Mouse (Mus musculus) midbrain, embryonic 11.5 days (tissue): ENCODE measurements at regions not wholly inside any gene's neighbourhood (a gene's known extent, or its start where the extent isn't known, plus 50 kb on each side); places are given as distances from the start of the nearest gene placed in this dataset.

Source experiments
- ATAC-seq: fragments of 200-750 bp; cut with Nextera tagmentation; 2 replicates; pipeline ENCODE4 v1.8.0; 2017; ENCODE audit warnings: moderate TSS enrichment, moderate library complexity; ENCODE audit not compliant: low FRiP score
- DNase-seq: peaks from one replicate; pipeline ENCODE4 v3.0.0; 2015; ENCODE audit warnings: low spot score; ENCODE audit errors: missing footprints
- H3K27ac ChIP-seq: fragments of 300-500 bp; sonication (generic); 2 replicates; pipeline ENCODE4 v1.5.1; 2014; ENCODE audit warnings: low read depth, low read length
- H3K27me3 ChIP-seq: fragments of 300-500 bp; sonication (generic); 2 replicates; pipeline ENCODE4 v1.6.1; 2014; ENCODE audit warnings: mild to moderate bottlenecking, low read length, moderate library complexity, mixed read lengths; ENCODE audit not compliant: control insufficient read depth, insufficient read depth
- H3K36me3 ChIP-seq: fragments of 300-500 bp; sonication (generic); 2 replicates; pipeline ENCODE4 v1.6.1; 2014; ENCODE audit warnings: mild to moderate bottlenecking, low read length, moderate library complexity, mixed read lengths; ENCODE audit not compliant: control insufficient read depth, insufficient read depth
- H3K4me1 ChIP-seq: fragments of 300-500 bp; sonication (generic); 2 replicates; pipeline ENCODE4 v1.6.1; 2014; ENCODE audit warnings: low read length; ENCODE audit not compliant: control insufficient read depth, insufficient read depth
- H3K4me2 ChIP-seq: fragments of 300-500 bp; sonication (generic); 2 replicates; pipeline ENCODE4 v1.6.1; 2014; ENCODE audit warnings: mild to moderate bottlenecking, moderate library complexity
- H3K4me3 ChIP-seq: fragments of 300-500 bp; sonication (generic); 2 replicates; pipeline ENCODE4 v1.5.1; 2014; ENCODE audit warnings: low read depth, low read length
- H3K9ac ChIP-seq: fragments of 300-500 bp; sonication (generic); 2 replicates; pipeline ENCODE4 v1.6.1; 2014; ENCODE audit warnings: low read length
- H3K9me3 ChIP-seq: fragments of 300-500 bp; sonication (generic); 2 replicates; pipeline ENCODE4 v1.6.1; 2016; ENCODE audit warnings: low read length; ENCODE audit not compliant: control insufficient read depth
- WGBS: fragments of 180-500 bp; shearing (Covaris S2); extraction: QIAGEN DNeasy Blood & Tissue Kit; methylation state at CpG from one replicate; pipeline ENCODE4 v1.1.7; 2014; 5-methylcytosine and 5-hydroxymethylcytosine counted together

DNA sequence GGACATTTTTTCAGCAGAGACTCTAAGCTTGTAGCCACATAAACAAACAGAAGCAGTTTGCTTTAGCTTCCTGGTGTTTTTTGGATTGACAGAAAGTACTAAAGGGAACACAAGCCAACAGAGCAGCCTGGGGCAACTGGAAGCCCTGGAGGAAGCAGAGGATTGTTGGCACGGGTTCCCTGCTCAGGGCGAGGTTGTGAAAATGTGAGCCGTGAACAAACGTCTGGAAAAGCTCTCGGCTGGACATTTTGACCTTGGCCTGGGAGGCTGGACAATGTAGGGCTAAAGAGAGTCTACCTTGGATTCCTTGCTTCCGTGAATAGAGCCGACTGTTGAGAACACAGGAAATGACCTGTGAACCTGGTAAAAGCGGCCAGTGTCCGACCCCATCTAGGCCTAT is 169.8 kb upstream of the Rasgrp1 start:
- no peaks in the 10 kb centered on the region for H3K9me3 ChIP-seq
- no peak for ATAC-seq

DNA sequence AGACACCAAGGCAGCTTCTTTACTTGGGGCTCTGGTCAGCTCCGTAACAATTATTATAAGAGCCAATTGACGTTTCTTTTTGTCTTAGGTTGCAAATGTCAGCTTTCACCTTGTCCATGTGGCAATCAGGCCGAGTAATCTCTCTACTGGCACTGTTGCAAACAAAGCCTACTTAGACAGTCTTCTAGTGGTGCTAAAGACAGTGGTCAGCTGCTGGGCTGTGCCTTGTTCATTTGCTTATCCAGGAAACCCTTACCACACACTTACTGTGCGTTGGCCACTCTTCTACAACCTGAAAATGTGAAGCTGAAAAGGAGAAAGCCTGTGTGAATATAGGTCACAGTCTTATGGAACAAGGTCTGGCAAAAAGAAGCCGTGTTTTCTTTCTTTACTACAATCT is 181.6 kb upstream of the Rasgrp1 start:
- 86% methylated on average over 5 of the region's 5 CpGs for WGBS
- ATAC-seq = no peak

More for the DNA sequence above, 169.8 kb upstream of the Rasgrp1 start:
- Histone ChIP-seq H3K27ac (no peak overlapping the region), H3K27me3 (no peaks in the 10 kb centered on the region), H3K4me1 (no peaks in the 10 kb centered on the region), H3K4me2 (no peak overlapping the region), H3K9ac (no peak overlapping the region), H3K36me3 (no peaks in the 10 kb centered on the region), H3K4me3 (no peak overlapping the region)
- DNase-seq = no peak
- WGBS = 83% methylated on average over 9 of the region's 9 CpGs

DNA sequence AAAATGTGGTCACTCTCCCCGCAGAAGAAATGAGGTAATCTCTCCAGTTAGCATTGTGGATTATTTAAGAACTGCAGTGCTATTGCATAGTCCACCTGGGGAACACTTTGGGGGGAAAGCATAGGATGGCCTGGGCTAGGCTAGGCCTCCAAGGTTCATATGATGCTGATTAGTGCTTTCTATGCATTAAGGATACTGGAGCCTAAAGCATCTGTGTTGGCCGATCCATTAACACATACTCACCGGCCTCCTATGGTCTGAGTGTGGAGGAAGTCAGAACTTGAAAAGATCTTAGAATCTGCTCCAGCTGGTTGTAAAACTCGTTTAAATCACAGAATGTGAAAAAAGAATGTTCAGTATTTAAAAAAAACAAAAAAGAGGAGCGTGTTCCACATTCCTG is 196.1 kb upstream of the Rasgrp1 start:
- Histone ChIP-seq H3K4me3 (no peak overlapping the region), H3K4me2 (no peak overlapping the region), H3K9ac (no peak overlapping the region), H3K9me3 (no peaks in the 10 kb centered on the region), H3K27ac (no peak overlapping the region), H3K4me1 (no peaks in the 10 kb centered on the region), H3K36me3 (no peaks in the 10 kb centered on the region), H3K27me3 (peaks cover 2% of the 10 kb centered on the region; the same call in 1 of the 2 replicates)
- DNase-seq = no peak
- whole genome bisulfite sequencing = 67% methylated on average over 5 of the region's 5 CpGs
- ATAC-seq = no peak

More for the DNA sequence above, 181.6 kb upstream of the Rasgrp1 start:
- Histone ChIP-seq H3K4me3 (no peak overlapping the region), H3K9ac (no peak overlapping the region), H3K36me3 (no peaks in the 10 kb centered on the region), H3K4me1 (no peaks in the 10 kb centered on the region), H3K27ac (no peak overlapping the region), H3K9me3 (no peaks in the 10 kb centered on the region), H3K27me3 (no peaks in the 10 kb centered on the region), H3K4me2 (no peak overlapping the region)
- no peak for DNase-seq

DNA sequence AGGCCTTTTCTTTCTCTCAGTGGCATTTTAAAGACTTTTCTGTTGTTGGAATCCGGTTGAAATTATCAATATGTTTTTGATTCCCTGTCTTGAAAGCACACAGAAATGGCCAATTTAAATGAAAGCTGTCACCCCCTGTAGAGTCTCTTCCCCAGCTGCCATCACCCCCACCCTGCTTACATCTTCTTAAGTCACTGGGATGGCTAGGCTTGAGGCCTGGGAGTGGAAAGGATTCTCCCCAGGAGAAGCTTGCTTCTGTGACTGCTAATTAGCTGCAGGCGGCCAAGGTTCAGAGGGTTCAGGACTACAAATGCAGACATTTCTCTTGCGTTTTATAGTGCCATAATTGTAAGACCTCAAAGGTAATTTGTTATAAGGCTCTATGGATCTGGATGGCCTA is 196.5 kb upstream of the Rasgrp1 start:
- no peak overlapping the region for H3K27ac ChIP-seq
- H3K4me3 ChIP-seq = no peak overlapping the region
- 36% methylated on average over 3 of the region's 3 CpGs for WGBS
- ATAC-seq (no peak), DNase-seq (no peak)
- H3K4me2 ChIP-seq = no peak overlapping the region
- peaks cover 2% of the 10 kb centered on the region; the same call in 1 of the 2 replicates for H3K27me3 ChIP-seq
- no peaks in the 10 kb centered on the region for H3K9me3 ChIP-seq
- no peaks in the 10 kb centered on the region for H3K4me1 ChIP-seq
- no peak overlapping the region for H3K9ac ChIP-seq
- H3K36me3 ChIP-seq = no peaks in the 10 kb centered on the region

DNA sequence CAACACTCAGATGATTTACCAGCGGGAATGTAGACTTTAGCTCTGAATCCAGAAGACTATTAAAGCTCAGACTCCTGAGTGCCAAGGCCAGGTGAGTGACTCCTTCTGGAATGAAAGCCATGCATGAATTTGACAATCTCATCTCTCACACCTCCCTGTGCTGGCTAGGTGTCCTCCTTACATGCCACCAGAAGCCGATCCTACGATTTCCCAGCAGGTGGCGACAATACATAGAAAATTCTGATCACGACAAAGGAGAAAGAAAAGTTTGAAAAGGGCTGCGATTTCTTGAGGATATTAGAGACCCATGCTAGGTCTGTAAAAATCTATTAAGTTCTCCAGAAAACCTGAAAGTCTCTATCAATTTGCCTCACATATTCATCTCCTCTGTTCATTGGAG is 198.7 kb upstream of the Rasgrp1 start:
- Histone ChIP-seq H3K9ac (no peak overlapping the region), H3K36me3 (no peaks in the 10 kb centered on the region), H3K9me3 (no peaks in the 10 kb centered on the region), H3K27ac (no peak overlapping the region), H3K4me2 (no peak overlapping the region), H3K4me1 (no peaks in the 10 kb centered on the region), H3K27me3 (peaks cover 2% of the 10 kb centered on the region; the same call in 1 of the 2 replicates), H3K4me3 (no peak overlapping the region)
- DNase-seq (peak; percentile 92), ATAC-seq (peak; percentile 42; the same call in 1 of the 2 replicates)
- WGBS = 15% methylated on average over 6 of the region's 6 CpGs

DNA sequence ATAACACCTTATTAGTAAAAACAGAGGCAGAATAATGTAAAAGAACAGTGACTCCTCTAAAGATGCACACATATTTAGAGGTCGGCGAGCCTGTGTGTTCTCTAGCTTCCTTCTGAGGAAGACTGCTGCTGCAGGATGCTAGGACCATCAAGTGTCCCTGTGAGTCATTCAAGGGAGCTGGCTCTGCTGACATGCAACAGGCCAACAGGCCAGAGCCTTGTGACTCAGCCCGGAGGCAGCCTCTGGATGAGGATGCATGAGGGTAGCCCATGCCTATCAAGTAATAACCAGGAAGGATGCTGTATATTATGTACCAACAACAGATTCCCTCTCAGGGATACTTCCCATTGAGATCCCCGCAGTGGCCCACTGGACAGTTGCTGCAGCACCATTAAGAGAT is 199.5 kb upstream of the Rasgrp1 start:
- peak; percentile 76 for DNase-seq
- H3K9me3 ChIP-seq = no peaks in the 10 kb centered on the region
- H3K4me3 ChIP-seq = no peak overlapping the region
- H3K4me2 ChIP-seq = no peak overlapping the region
- peaks cover 2% of the 10 kb centered on the region; the same call in 1 of the 2 replicates for H3K27me3 ChIP-seq
- no peak overlapping the region for H3K9ac ChIP-seq
- H3K27ac ChIP-seq = no peak overlapping the region
- H3K4me1 ChIP-seq = no peaks in the 10 kb centered on the region
- ATAC-seq = no peak
- 74% methylated on average over 4 of the region's 4 CpGs for WGBS
- H3K36me3 ChIP-seq = no peaks in the 10 kb centered on the region

DNA sequence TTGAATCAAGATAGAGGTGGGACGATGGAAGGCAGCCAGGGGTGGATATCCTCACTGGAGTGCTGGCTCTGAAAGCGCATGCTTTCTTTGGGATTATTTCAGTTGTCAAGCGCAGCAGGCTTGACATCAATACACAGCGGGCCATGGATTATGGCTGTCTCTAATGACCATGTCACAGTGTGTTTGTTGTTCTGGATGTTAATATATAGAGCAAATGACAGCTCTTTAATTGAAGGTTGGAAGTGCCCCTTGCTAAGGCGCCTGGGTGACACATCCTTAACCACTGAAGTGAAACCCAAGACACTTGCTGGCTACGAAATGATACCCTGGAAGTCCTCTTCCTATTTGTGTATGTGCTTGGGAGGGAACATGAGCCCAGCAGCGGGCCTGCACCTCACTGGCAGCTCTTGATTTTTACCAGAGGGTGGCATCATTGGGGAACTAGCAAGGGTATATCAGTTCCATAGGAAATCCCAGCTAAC is 200.5 kb upstream of the Rasgrp1 start:
- Histone ChIP-seq H3K4me2 (no peak overlapping the region), H3K27ac (no peak overlapping the region), H3K4me3 (no peak overlapping the region), H3K9me3 (no peaks in the 10 kb centered on the region), H3K9ac (no peak overlapping the region), H3K27me3 (peaks cover 2% of the 10 kb centered on the region; the same call in 1 of the 2 replicates), H3K36me3 (no peaks in the 10 kb centered on the region), H3K4me1 (no peaks in the 10 kb centered on the region)
- ATAC-seq (no peak), DNase-seq (peak; percentile 82)
- 49% methylated on average over 7 of the region's 7 CpGs for WGBS

DNA sequence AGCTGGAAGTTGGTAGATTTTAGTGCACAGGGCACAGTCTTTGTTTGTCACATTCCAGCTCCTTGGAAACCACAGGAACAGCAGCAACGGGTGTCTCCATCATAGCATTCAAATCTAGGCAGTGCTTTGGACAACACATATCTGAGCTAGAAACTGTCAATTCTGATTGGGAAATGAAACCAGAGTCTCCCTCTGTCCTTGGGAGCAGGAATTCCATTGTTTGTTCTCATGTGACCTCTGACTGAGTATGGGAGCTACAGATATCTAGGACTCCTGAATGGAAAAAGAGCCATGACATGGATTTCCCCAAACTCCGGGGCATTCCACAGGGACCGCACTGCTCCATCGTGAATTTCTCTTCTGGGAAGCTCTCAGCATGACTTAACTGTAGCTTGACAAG is 205.5 kb upstream of the Rasgrp1 start:
- no peaks in the 10 kb centered on the region for H3K4me1 ChIP-seq
- DNase-seq (no peak), ATAC-seq (no peak)
- no peak overlapping the region for H3K4me2 ChIP-seq
- H3K27ac ChIP-seq = no peak overlapping the region
- no peaks in the 10 kb centered on the region for H3K36me3 ChIP-seq
- 72% methylated on average over 4 of the region's 4 CpGs for WGBS
- H3K4me3 ChIP-seq = no peak overlapping the region
- no peaks in the 10 kb centered on the region for H3K27me3 ChIP-seq
- H3K9me3 ChIP-seq = no peaks in the 10 kb centered on the region
- H3K9ac ChIP-seq = no peak overlapping the region

DNA sequence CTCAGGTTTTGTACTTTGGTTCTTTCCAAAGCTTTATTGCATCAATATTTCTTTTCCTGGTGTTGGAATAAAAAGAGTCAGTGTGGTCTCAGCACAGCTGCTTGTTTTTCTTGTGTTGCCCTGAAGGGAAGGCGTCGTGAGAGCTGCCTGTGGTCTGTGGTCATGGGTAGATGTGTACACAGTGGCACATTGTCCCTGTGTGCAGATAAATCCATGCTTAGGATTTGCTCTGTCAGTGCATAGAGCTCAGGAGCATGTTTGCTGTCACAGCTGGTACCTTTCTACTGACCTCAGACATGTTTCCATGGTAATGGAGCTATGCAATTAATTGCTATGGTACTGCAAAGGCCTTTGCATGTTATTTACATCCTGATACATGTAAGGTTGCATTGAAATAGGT is 213.5 kb upstream of the Rasgrp1 start:
- Histone ChIP-seq H3K9me3 (no peaks in the 10 kb centered on the region), H3K9ac (no peak overlapping the region), H3K4me2 (no peak overlapping the region), H3K4me3 (no peak overlapping the region), H3K4me1 (no peaks in the 10 kb centered on the region), H3K27ac (no peak overlapping the region), H3K36me3 (no peaks in the 10 kb centered on the region), H3K27me3 (no peaks in the 10 kb centered on the region)
- 64% methylated on average over 2 of the region's 2 CpGs for WGBS
- ATAC-seq (peak; percentile 69; the same call in 1 of the 2 replicates), DNase-seq (peak; percentile 66)
